Comparison of ENCODE assay signal across 11 mouse cellular contexts in the genomic region with DNA sequence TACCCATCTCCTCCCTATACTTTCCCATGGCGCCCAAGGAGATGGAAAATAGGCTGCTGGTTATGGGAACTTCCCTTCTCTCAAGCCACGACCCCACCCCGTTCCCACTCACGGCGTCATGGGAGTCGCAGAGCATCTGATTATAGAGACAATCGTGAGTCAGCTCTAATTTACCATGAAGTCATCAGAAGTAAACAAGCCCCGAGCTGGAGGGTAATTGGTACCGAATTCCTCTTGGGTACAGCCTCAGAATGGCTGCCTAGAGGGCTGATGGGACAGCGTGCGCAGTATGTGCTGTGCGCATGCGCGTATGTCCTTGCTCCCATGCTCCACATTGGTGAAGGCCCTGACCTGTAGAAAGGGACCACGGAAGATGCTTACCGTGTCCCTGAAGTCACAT. TPM values are rescaled to one million over a fixed set of nuclear protein-coding genes. Genes with fewer than 3 reads are reported as not detected.
DNase-seq lines count a peak whose midpoint lies in the region; ATAC-seq and TF ChIP-seq lines count a peak whose summit lies in the region.
"Had no signal": no experiment of that assay in that cellular context is flagged by ENCODE, and none has a peak within 500 bp of the region (broad histone marks: within the 10 kb centered on the region; RNA-seq: fewer than 3 reads in every experiment).

No protein-coding gene starts in this region.

- no peak for ATAC-seq in intestine, embryonic 14.5 days (replicated peaks; ENCODE audit: low FRiP score, low TSS enrichment, low read depth)
- no peak for ATAC-seq in intestine, embryonic 15.5 days
- ATAC-seq in inflammation-experienced regulatory T-cells, adult 6 months: no peak
- ATAC-seq: forebrain, embryonic 14.5 days had no signal

- no peak overlapping the region for H3K4me2 ChIP-seq in intestine, embryonic 14.5 days (ENCODE audit: low read length)
- no peak overlapping the region for H3K4me2 ChIP-seq in intestine, embryonic 15.5 days (replicated peaks)
- H3K4me2 ChIP-seq in myocyte (ENCODE audit: low read depth): peak overlapping the region; percentile 44
- H3K4me2 ChIP-seq: heart, embryonic 15.5 days had no signal

- no peak overlapping the region for H3K4me3 ChIP-seq in intestine, embryonic 14.5 days (ENCODE audit: low read depth, low read length)
- no peak overlapping the region for H3K4me3 ChIP-seq in intestine, embryonic 15.5 days (replicated peaks)
- H3K4me3 ChIP-seq in brown adipose tissue, adult 24 weeks (ENCODE audit: insufficient read depth, low read depth, low read length): no peak overlapping the region
- no peak overlapping the region for H3K4me3 ChIP-seq in myocyte
- H3K4me3 ChIP-seq: heart, embryonic 15.5 days had no signal

- no peaks in the 10 kb centered on the region for H3K27me3 ChIP-seq in intestine, embryonic 14.5 days (replicated peaks; ENCODE audit: control insufficient read depth, insufficient read depth, low read length)
- H3K27me3 ChIP-seq in intestine, embryonic 15.5 days (replicated peaks): no peaks in the 10 kb centered on the region
- H3K27me3 ChIP-seq in myocyte (ENCODE audit: control insufficient read depth, insufficient read depth, insufficient read length): no peaks in the 10 kb centered on the region
- H3K27me3 ChIP-seq: heart, embryonic 15.5 days had no signal

- TF ChIP-seq POLR2A in myocyte (IDR thresholded peaks at IDR 0.05; ENCODE audit: insufficient read length, low read depth): no peak

- peaks cover 7% of the 10 kb centered on the region; the same call in 1 of the 2 replicates for H3K4me1 ChIP-seq in intestine, embryonic 14.5 days (replicated peaks; ENCODE audit: control insufficient read depth, insufficient read depth, low read length)
- peaks cover 2% of the 10 kb centered on the region; the same call in 1 of the 2 replicates for H3K4me1 ChIP-seq in intestine, embryonic 15.5 days (replicated peaks)
- H3K4me1 ChIP-seq in brown adipose tissue, adult 24 weeks (ENCODE audit: control insufficient read depth, insufficient read depth, insufficient read length, low read length): peaks cover 13% of the 10 kb centered on the region

- H3K9me3 ChIP-seq in intestine, embryonic 14.5 days (ENCODE audit: control insufficient read depth, low read length): peaks cover 4% of the 10 kb centered on the region
- H3K9me3 ChIP-seq in intestine, embryonic 15.5 days: no peaks in the 10 kb centered on the region
- H3K9me3 ChIP-seq: heart, embryonic 15.5 days had no signal

- peak overlapping the region; percentile 23; the same call in 1 of the 2 replicates for H3K27ac ChIP-seq in intestine, embryonic 14.5 days (ENCODE audit: low read depth)
- H3K27ac ChIP-seq in intestine, embryonic 15.5 days: no peak overlapping the region
- peak overlapping the region; percentile 39; the same call in 1 of the 2 replicates for H3K27ac ChIP-seq in brown adipose tissue, adult 24 weeks (replicated peaks; ENCODE audit: low read depth, low read length)
- H3K27ac ChIP-seq: heart, embryonic 15.5 days had no signal

- no peak for DNase-seq in intestine, embryonic 14.5 days (ENCODE audit: low spot score)
- peak; percentile 88 for DNase-seq in ES-CJ7 (ENCODE audit: low read depth, low spot score)
- no peak for DNase-seq in kidney, adult 18-20 months
- DNase-seq in adrenal gland, adult 18-20 months (ENCODE audit: low spot score in 2 of 2): no peak
- DNase-seq: gastrocnemius, postnatal 25 days had no signal

- no peaks in the 10 kb centered on the region for H3K79me2 ChIP-seq in myocyte (ENCODE audit: control insufficient read depth, insufficient read depth)

- WGBS in intestine, embryonic 14.5 days: 85% methylated on average over 16 of the region's 16 CpGs
- WGBS in intestine, embryonic 15.5 days: 81% methylated on average over 16 of the region's 16 CpGs

- H3K36me3 ChIP-seq in intestine, embryonic 14.5 days (ENCODE audit: control insufficient read depth, insufficient read depth, low read length): no peaks in the 10 kb centered on the region
- H3K36me3 ChIP-seq in intestine, embryonic 15.5 days: no peaks in the 10 kb centered on the region
- no peaks in the 10 kb centered on the region for H3K36me3 ChIP-seq in myocyte (ENCODE audit: control insufficient read depth, insufficient read depth)

- H3K9ac ChIP-seq in intestine, embryonic 14.5 days (ENCODE audit: low read length): no peak overlapping the region
- H3K9ac ChIP-seq in intestine, embryonic 15.5 days: no peak overlapping the region
- H3K9ac ChIP-seq: heart, embryonic 15.5 days had no signal

- no peak overlapping the region for H3ac ChIP-seq in myocyte (ENCODE audit: control insufficient read depth, insufficient read length)

TF ChIP-seq in myocyte, 11 proteins besides CTCF, POLR2A, EP300 and RAD21:
- no peak for TF ChIP-seq CEBPB (IDR thresholded peaks at IDR 0.05; ENCODE audit: insufficient read depth, poor library complexity, severe bottlenecking)
- no peak for TF ChIP-seq MYOD1 (IDR thresholded peaks at IDR 0.05; ENCODE audit: control insufficient read depth in 1 of 3, insufficient read length in 2 of 3, low read depth in 2 of 3)
- no peak for TF ChIP-seq TCF12 (IDR thresholded peaks at IDR 0.05; ENCODE audit: insufficient read depth, poor library complexity, severe bottlenecking)
- TF ChIP-seq TCF3 (IDR thresholded peaks at IDR 0.05; ENCODE audit: insufficient read length, low read depth): no peak
- TF ChIP-seq USF1 (IDR thresholded peaks at IDR 0.05; ENCODE audit: low read depth): no peak
- TF ChIP-seq MYOG (IDR thresholded peaks at IDR 0.05; ENCODE audit: control insufficient read depth in 1 of 3, insufficient read depth in 1 of 3, insufficient read length in 2 of 3, low read depth in 2 of 3): no peak
- no peak for TF ChIP-seq SRF (IDR thresholded peaks at IDR 0.05; ENCODE audit: control insufficient read depth, insufficient read length, low read depth)
- TF ChIP-seq MAX (IDR thresholded peaks at IDR 0.05; ENCODE audit: low read depth): no peak
- TF ChIP-seq POLR2AphosphoS2 (IDR thresholded peaks at IDR 0.05; ENCODE audit: insufficient read length, low read depth): no peak
- TF ChIP-seq REST (IDR thresholded peaks at IDR 0.05; ENCODE audit: insufficient read depth, insufficient read length): no peak
- no peak for TF ChIP-seq E2F4 (IDR thresholded peaks at IDR 0.05; ENCODE audit: insufficient read depth)

RNA-seq across cellular contexts. Expression of a gene that starts 42.5 kb away (rescaled TPM):
- 0.26 and 0.71 TPM in 2 replicates for polyA plus RNA-seq in intestine, embryonic 14.5 days (2014; fragmentation: Nextera tagmentation; extraction: Ambion mirVana)
- polyA plus RNA-seq in intestine, embryonic 15.5 days (2015; fragmentation: Nextera tagmentation; extraction: Ambion mirVana): 0.53 and 0.61 TPM in 2 replicates
- 0.32 TPM in 1 of 2 replicates, not detected in the other for polyA plus RNA-seq in brown adipose tissue, adult 24 weeks (2012; ENCODE audit: insufficient read depth, insufficient read length, missing spikeins)
- 6.8 TPM for polyA plus RNA-seq in myocyte (2012; fragmentation: generic; extraction: Trizol)
- not detected for polyA plus RNA-seq in inflammation-experienced regulatory T-cells, adult 6 months (2017; shearing (Covaris generic))
- total RNA-seq in adrenal gland, adult 18-20 months (2021): under 1 TPM; 0.20 to 0.54 TPM
- polyA plus RNA-seq: forebrain, embryonic 14.5 days had no signal
